Mouse (Mus musculus): Measurements from ENCODE around the gene Ydjc. TPM values are rescaled to one million over a fixed set of nuclear protein-coding genes. Genes with fewer than 3 reads are reported as not detected.

The Ydjc gene
- 10 to 100 TPM; 21.9 to 27.3 (median 24.6) TPM for total RNA-seq (2022)

DNA sequence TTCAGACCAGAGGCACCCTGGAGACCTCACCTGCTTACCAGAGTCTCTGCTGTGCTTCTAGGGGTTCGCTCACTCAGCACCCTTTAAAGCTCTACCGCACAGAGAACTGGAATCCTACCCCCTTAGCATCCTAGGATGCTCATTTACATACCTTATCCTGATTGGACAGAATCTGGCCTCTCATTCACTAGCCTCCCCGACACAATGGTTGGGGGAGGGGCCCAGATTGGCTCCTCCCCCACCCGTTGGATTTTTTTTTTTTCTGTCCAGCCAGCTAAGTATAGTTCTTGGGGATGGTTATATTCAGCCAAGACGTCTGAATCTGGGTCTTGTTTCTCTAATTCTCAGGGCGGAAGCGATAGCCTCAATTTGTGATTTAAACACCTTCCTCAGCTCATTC lies at the start of gene Ydjc:
Ydjc (plus strand) TSS at position 283 of the 400 bp plus-strand sequence.
- no peak for DNase-seq (ENCODE audit: low spot score in 2 of 2)

DNA sequence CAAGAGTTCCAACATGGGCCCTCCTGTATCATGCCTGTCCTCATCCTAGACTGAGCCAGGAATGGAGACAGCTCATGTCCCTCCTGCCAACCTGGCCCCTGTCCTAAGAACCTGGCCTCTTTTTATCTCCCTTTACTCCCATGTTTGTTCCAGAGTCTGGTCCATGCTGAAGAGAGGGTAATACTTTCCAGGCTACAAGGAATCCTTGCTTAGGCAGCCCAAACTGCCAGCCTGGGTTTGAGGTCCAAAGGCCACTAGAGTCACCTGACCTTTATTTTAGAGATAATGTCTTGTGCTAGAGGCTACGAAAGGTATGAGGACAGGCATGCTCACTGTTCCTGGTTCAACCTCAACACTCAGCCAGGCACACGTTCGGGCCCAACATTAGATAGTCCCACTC lies 47.5 kb upstream of the Ydjc start:
- no peak for DNase-seq (ENCODE audit: low spot score in 2 of 2)

DNA sequence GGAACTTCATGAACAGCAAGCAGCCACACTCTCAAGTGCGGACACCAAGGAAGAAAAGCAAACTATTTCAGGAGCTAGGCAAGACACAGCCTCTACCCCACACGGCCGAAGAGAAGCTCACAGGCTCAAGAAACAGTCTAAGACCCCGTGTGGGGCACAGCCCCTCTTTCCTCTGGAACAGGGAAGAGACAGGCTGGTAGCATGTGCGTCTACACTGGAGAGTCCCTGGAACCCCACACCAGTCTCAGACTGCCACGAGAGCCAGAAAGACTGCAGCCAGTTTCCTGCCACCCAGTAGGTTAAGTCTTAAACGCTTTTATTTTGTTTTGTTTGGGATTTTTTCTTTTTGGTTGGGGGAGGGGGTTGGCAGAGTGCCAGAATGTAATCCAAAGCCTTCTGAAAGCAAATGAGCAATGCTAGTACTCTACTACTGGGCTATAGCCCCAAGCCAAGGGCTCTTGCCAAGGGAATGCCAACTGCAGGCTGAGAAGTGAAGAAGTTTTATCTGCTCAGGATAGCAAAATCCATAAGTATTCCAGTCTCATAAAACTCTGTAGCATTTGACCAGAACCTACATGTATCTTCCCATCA lies 41.7 kb upstream of the Ydjc start:
- DNase-seq (ENCODE audit: low spot score in 2 of 2), result no peak

DNA sequence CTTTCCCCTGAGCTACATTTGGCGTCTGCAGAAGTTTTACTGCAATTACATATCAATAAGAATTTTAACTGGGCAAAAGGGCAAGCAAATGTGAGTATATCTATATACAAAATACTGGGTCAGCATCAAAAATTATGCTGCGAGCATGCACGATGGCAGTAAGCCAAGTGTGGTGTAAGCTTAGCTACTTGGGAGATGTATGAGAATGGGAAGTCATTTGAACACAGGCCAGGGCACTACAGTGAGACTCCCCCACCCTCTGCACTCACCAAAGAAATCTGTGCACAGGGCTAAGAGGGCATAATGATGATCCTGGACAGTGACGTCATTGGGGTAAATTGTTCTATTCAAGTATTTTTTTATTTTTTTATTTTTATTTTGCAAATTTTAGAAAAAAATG lies 39.8 kb upstream of the Ydjc start:
- DNase-seq (ENCODE audit: low spot score in 2 of 2), result no peak

DNA sequence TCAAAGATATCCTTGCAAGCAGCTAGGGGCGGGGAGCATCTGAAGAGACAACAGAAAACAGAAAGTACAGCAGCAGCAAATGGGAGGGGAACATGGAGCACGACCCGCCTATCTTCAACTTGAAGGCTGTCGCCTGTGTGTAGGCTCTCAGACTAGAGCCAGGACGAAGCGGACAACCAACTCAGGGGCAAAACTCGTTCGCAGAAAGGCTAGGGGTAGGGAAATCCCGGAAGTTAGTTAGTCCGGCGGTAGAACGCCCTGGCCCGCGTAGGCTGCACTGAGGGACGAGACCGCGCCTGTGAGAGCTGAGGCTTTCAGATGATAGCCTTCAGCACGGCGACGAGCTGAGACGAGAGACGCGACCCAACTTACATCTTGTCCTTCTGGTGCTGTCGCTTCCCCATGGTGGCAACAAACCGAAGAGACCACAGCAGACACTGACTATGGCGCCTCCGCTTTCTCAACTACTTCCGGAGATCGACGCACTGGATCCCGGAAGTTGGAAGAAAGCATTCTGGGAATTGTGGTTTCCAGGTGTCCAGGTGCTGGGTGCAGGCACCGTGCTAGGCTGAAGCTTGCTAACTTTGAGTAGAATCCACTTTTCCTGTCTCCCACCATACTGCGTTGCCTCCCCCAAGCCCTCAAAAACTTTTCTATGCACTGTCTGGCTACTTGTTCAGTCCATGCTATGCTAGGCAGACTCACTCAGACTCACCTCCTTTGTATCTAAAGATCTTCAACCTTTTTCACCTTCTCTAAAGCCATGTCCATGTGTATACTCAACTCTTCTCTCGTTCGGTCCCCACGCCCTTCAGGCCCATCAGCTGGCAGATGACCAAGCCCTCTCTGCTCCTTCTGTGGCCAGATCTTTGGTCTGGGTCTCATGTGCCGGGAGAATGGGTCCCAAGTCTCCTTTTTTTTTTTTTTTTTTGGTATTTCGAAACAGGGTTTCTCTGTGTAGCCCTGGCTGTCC lies 33.4 kb upstream of the Ydjc start, which contains the start of gene Ppil2:
Ppil2 (minus strand) TSS at position 487 of the 973 bp plus-strand sequence.
- DNase-seq (ENCODE audit: low spot score in 2 of 2), result peak; percentile 39 to 66

DNA sequence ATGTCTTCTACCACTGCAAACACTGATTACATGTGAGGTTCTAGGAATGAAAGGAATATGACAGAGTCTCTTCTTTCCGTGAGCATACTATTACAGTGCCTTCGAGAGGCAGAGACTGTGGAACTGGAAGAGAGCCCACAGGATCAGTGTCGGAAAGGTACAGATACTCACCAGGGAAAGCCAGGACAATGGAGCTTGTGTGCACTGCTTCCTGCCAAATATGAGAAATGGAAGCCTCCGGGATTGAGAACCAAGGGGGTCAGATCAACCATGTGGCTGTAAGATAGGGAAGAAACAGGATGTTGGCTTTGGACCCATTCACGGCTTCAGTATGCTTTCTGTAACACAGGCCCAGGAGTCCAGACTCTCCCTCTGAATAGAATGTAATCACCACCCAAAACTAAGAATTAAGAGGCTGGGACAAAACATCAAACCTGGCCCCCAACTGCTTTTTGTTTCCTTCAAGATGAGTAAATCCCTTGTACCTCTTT lies 27.1 kb upstream of the Ydjc start:
- DNase-seq (ENCODE audit: low spot score in 2 of 2), result no peak

DNA sequence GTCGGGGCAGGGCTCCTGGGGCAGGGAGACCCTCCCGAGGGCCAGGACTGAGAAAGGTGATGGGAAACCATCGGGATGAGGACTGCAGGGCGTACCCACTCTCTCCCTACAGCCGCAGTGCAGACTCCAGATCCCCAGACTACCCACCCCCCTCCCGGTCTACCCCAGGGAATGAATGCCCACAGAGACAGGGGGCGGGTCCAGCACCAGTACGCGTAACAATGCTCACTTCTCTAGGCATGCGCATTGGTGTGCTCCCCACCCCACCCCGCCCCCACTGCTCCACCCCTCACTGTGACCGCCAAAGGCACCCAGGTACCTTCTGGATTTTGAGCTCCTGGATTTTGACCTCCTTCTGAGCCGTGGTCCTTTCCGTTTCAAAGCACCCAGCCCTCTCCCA lies 22.9 kb upstream of the Ydjc start:
- DNase-seq (ENCODE audit: low spot score in 2 of 2), result no peak

DNA sequence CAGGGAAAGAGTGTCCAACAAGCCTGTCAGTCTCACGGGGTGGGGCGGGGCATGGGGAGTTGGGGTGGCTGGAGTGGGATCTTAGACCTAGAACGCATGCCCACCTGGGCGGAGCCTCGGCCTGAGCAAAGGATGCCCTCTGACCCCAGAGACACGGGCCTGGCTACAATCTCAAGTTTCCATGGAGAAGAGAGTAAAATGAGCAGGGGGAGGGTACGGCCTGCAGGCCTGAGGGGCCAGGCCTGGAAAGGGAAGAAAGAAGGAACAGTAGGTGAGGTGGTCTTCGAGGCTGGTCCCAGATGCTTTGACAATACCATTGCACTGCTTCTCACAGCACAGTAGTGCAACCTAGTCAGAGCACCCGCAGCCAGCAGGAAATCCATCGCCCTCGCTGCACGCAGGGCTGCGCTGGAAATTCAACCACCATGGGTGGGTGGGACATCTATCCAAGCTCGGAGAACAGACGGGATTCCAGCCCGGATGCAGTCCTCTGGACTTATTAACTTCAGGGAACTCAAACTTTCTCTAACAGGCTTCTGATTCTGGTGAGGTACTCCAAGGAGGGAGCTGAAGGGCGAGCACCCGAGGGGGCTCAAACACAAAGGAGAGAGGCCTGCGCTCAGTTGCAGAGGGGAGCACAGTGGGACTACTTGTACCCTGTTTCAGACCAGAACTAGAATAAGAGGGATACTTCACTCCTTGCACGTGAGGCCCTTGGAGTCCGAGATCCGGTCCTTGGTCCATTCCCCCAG lies 20.1 kb upstream of the Ydjc start:
- DNase-seq (ENCODE audit: low spot score in 2 of 2), result no peak

DNA sequence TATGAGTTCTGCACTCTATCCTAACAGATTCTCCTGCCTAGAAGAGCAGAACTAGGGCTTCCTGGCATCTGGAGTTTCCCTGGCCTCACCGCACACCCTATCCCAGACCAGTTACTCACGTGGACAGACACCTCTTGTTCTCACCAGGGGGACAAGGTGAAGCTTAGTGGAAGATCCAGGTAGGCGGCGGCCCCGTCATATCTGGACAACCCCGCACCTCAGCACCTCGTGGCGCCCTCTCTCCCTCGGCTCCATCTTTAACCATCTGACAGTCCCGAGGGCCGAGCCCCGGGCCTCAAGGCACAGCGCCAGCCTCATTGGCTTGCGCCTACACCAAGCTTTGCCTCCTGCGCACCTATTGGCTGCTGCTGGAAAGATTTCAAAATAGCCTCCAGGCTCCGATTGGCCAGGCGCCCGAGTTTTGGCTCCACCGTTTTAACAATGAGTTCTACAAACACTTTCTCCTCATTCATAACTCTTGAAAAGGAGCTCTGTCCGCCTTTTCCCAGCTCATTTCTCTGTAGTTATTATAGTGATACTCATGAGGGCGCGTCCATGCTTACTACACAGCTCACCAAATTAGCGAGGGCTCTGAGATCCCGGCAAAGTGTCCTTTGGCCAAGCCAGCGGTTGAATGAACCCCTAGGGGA lies 19.4 kb upstream of the Ydjc start, which contains the start of gene 2610318N02Rik:
2610318N02Rik (minus strand) TSS at position 297 of the 650 bp plus-strand sequence.
- DNase-seq (ENCODE audit: low spot score in 2 of 2), result peak; percentile 44 to 55

DNA sequence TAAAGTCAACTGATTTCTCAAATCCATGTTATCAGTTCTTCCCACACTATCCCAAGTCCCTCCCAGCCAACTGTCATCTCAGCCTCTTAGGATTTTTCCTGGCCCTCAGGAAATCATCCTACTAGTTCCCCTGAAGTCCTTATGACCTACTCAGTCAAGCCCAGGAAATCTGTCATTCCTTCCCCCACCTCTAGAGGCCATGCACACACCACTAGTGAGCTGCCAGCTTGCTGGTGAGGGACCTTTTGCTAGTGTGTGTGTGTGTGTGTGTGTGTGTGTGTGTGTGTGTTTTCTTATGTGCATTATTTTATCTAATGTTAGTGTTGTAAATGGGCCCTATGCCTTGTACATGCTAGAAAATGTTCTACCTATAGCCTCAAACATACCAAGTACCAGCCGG lies 17.1 kb upstream of the Ydjc start:
- DNase-seq (ENCODE audit: low spot score in 2 of 2), result no peak

DNA sequence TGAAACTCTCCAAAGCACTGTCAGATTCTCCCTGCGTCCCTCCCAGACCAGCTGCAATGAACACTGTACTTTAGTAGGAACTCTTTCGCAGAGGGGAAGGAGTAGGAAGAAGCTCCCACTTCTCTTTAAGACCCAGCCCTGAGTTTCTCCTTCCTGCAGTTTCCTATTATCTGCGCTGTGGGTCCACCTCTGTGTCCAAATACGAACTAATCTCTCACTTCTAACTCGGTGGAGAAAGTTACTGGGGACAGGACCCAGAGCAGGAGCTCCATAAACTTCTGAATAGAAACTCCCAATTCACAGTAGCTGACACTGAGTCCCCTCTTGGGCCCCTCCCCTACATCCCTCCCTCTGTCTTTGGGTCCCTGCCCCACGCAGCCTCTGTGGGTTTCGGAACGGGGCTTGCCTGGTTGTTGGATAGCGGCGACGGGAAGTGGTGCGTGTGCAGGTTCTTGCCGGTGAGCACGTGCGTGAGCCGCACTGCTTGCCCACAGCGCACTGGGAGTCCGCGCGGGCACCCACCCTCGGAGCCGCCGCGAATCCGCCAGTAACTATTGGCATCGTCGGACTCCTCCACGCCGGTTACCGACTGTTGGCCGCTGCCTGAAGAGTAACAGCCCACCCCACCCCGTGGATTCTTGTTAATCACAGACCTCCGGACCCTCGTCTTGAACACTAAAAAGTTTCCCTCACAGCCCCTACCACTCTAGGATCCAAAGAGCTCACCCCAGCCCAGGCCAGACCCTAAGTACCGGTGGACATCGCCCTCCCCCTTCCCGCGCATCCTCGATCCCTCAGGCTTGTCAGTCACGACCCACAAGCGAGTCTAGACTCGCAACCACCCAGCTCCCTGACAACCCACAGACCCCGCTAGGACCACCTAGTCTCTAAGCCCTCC lies 13.0 kb upstream of the Ydjc start:
- peak in 1 of 2 experiments; percentile 12 for DNase-seq (ENCODE audit: low spot score in 2 of 2)

DNA sequence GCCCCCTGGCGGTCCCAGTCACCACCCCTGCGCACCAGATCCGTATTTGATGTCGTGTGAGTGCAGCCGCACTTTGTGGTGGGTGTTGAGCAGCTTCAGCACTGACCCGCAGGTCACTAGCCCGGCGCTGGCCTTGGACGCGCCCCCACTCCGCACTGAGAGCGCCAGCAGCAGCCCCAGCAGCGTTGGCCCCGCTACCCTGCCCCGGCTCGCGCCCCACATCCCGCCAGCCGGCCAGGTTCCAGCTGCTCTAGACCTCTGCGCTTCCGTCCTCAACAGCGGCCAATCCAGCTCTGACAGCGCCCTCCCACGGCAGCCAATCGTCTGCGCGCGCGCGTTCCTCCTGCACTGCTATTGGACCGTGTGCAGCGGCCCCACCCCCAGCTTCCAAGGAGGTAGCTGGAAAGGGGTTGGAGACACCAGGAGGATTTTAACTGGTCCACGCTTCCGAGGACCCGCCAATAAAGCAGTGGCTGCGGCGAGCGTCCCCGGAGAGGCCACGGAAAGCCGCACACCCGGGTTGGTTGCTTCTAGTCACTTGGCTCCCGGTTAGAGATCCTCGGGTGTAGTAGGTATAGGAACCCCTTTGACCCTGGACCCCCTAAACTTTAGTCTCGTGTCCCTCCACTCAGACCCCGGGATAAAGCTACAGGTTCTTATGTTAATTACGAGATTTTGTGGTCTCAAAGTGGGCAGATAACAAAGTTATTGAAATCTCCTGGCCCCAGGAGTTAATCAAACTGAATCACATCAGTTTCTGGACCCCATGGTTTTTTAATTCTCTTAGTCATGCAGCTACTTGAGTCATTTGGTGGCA lies 12.1 kb upstream of the Ydjc start, which contains the start of gene Sdf2l1:
Sdf2l1 (minus strand) TSS at position 295 of the 817 bp plus-strand sequence.
- DNase-seq (ENCODE audit: low spot score in 2 of 2), result peak; percentile 94 to 96

DNA sequence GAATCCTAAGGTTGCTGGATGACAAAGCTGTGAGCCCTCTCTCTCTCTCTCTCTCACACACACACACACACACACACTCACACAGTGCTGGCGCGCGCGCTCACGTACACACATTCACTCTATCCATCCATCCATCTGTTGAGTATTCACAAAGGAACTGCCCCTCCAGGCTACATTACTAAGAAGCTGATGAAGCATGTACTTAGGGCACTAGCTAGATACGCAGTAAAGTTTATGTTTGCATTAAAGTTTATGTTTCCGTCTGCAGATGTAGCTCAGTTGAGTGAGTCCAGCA lies 11.6 kb upstream of the Ydjc start:
- DNase-seq (ENCODE audit: low spot score in 2 of 2), result no peak

DNA sequence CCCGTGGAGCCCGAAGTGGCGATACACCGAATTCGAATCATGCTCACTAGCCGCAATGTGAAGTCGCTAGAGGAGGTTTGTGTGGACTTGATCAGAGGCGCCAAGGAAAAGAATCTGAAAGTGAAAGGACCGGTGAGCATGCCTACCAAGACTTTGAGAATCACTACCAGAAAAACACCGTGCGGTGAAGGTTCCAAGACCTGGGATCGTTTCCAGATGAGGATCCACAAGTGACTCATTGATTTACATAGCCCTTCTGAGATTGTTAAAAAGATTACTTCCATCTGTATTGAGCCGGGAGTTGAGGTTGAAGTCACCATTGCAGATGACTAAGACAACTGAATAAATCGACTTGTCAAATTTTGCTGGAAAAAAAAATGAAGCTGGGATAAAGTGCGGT lies 7.1 kb upstream of the Ydjc start:
- DNase-seq (ENCODE audit: low spot score in 2 of 2), result no peak

DNA sequence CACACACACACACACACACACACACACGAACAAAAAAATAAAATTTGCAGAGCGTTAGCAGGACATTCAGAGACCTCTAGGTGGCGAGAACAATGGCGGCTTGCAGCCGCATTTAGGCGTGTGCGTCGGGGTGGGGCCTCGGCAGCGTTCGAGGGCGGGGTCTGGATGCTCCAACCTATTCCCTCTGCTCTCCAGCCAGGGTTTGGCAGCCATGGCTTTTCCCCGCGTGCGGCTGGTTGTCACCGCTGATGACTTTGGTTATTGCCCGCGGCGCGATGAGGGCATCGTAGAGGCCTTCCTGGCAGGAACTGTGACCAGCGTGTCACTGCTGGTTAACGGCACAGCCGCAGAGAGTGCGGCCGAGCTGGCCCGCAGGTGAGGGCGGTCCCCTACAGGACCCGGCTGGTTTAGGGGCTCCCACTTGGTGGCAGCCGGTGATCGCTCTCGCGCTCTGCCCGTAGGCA lies 2.4 kb downstream of the Ydjc start, which contains the start of gene Ccdc116:
Ccdc116 (minus strand) TSS at position 458 of the 464 bp plus-strand sequence.
- peak; percentile 64 to 76 for DNase-seq (ENCODE audit: low spot score in 2 of 2)

DNA sequence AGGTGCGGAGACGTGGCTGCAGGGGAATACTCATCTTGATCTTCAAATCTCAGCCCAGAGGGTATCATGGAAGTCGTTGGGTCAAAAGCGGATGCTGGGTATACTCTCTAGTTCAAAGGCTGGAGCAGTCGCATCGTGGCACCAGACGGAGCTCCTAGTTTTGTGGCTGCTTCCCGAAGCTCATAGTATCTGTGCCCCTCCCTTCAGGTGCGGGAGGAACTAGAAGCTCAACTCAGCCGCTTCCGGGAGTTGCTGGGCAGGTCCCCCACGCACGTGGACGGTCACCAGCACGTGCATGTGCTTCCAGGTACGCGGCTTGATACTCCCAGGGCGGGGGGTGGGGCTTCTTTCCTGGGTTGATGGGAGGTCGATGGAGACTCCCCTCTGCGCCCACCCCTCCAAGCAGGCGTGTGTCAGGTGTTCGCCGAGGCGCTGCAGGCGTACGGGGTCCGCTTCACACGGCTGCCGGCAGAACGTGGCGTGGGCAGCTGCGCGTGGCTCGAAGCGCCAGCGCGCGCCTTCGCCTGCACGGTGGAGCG lies 3.0 kb downstream of the Ydjc start:
- peak in 1 of 2 experiments; percentile 33 for DNase-seq (ENCODE audit: low spot score in 2 of 2)

DNA sequence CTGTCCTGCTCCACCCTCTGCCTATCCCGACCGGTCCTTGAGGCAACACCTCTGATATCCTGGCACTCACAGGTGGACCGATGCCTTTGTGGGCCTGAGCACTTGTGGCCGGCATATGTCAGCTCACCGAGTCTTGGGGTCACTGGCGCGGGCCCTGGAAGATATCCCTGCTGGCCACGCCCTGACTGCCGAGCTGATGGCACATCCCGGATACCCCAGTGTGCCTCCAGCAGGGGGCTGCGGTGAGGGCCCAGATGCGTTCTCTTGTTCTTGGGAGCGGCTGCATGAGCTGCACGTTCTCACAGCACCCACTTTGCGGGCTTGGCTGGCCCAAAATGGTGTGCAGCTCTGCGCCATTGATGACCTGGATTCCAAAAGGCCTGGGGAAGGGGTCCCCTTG lies 3.7 kb downstream of the Ydjc start:
- no peak for DNase-seq (ENCODE audit: low spot score in 2 of 2)

DNA sequence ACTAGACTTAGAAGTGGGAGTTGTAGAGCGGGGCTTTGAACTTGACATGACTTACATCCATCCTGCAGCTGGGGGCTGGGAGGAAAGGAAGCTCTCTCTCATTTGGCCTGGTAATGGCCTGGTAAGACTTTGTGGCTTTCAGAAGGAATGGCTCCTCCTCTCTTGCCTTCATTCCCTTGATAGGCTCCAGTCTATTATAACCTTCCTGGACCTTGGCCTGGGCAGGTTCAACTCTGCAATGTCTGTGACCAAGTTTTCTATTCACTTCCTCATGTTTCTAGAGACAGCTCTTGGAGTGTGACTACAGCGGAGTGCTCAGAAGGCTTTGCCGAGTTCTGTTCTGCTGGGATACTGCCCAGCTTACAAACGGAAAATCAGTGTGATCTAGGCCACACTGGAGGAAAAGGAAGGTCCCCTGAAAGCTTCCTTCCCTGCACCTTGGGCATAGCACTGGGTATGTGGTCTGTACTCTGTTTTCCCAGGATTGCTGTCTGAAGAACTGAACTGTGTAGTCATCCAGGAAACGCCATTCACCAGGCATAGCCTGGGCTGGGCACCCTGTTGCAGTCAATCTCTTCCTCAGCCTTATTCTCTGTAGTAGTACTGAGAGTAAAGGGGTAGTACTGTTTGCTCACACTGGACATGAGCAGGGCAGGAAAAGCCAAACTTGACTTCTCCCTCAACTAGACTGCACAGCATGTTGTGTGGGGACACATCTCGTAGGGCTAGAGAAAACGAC lies 6.3 kb downstream of the Ydjc start:
- no peak for DNase-seq (ENCODE audit: low spot score in 2 of 2)

Data from left cerebral cortex, adult 8-10 months (tissue).